Mouse (Mus musculus): ENCODE measurements at regions not wholly inside any gene's neighbourhood (a gene's known extent, or its start where the extent isn't known, plus 50 kb on each side); places are given as distances from the start of the nearest gene placed in this dataset.

DNA sequence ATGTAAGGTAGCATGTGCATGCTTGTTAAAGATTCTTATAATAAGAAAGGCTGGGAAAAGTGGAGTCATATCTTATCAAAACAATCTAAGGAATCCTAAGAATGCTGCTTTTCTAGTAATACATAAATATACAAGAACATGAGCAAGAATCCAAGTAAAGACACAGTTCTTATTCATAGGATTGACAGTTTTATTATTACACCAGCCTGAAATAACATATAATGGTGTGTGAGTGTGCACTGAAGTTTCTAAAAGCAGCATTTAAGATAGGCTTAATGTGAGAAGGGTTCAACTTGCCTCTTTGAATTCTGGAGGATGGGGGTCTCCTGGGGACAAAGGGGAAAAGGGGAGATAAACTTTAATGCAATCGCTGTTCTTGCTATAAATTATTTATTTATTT, 553.3 kb downstream of the Inhba start:
- TF ChIP-seq CTCF (IDR thresholded peaks at IDR 0.05; ENCODE audit: insufficient read depth, low read length) (no peak), POLR2A (IDR thresholded peaks at IDR 0.05; ENCODE audit: borderline replicate concordance, extremely low read depth, low read depth, low read length) (no peak)

Measured in lung, adult 2 months (tissue).